Mouse (Mus musculus): Measurements from ENCODE around the gene Ccdc102a. TPM values are rescaled to one million over a fixed set of nuclear protein-coding genes. Genes with fewer than 3 reads are reported as not detected.

Ccdc102a gene
- 1 to 10 TPM; 2.0 to 2.3 TPM for total RNA-seq (2021)

DNA sequence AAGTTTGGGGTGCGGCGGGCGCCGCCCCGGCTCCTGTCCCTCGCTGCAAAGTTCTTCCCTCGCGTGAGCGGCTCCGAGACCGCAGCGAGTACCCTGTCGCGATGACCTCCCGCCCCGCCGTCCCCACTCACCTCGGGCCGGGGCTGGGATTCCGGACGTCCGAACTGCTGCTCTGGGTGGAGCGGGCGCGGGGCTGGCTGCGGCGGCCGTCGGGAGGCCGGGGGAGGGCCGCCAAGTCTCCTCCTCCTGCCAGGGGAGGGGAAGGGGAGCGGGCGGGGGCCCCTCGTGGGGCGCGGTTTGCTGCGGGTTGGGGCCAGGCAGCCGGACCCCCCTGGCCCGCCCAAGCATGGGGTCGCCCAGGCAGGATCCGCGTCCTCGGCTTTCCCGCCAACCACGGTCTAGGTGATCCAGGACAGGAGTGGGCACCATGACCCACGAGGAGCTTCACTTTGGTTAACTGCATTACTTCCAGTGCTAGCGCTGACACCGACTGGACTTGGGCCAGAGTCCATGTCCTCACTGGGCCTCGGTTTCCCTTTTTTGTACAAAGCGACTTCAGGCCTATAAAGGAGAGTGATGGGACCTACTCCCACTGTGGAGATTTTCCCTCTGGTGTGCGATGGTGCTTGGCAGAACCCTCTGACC lies at the start of gene Ccdc102a:
Ccdc102a (minus strand) TSS at position 248 of the 645 bp plus-strand sequence.
- DNase-seq (ENCODE audit: extremely low spot score in 1 of 2, low spot score in 1 of 2), result no peak

DNA sequence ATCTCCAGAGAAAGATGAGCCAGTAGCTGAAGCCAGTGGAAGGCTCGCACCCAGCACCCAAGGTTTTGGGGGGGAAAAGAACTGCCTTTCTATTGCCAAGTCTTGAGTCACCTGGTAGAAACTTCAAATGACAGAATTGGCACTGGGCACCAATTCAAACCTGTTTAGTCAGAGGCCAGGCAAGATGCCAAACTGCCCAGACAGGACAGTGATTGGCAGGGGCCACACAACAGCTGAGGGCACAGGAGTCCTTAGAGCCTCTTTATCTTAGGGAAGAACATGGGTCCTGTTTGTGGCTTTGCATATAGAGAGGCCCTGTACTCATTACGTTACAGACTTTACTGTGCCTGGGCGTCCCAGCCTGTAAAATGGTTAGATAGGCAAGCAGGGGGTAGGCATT lies 49.7 kb upstream of the Ccdc102a start:
- no peak for DNase-seq (ENCODE audit: extremely low spot score in 1 of 2, low spot score in 1 of 2)

DNA sequence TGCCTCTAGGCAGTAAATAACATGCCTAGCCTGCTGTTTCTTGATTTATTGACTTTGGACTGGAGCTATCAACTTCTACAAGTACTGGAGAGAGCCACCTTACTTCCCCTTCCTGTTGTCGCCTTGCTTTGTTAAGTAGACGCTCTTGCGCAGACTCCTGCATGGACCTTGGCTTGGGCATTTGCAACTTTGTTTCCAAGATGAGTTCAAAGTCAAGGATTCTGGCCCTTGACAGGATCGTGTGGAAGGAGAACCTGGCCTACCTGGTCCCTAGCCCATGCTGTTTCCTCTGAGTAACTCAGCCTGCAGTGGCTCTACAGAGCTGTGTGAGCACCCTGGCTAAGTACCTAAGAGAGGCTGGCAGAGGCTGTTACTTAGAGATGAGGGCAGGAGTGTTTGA lies 49.2 kb upstream of the Ccdc102a start:
- no peak for DNase-seq (ENCODE audit: extremely low spot score in 1 of 2, low spot score in 1 of 2)

DNA sequence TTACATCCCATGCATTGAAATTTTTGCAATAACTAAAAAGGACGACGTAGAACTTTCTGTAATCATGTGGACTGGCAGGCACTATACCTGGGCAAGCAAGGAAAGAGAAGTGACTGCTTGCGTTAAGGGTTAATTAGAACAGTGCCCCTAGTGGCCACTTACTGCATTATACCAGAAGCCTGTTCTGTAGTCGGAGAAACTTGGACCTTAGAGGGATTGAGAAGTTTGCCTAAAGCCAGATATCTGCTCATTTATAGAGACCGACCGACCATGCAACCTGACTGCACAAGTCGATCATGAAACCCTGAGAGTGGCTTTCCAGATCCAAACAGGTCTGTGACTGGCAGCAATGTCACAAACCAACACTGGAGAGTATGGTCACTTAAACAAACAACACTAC lies 48.7 kb upstream of the Ccdc102a start:
- DNase-seq (ENCODE audit: extremely low spot score in 1 of 2, low spot score in 1 of 2), result peak in 1 of 2 experiments; percentile 51

DNA sequence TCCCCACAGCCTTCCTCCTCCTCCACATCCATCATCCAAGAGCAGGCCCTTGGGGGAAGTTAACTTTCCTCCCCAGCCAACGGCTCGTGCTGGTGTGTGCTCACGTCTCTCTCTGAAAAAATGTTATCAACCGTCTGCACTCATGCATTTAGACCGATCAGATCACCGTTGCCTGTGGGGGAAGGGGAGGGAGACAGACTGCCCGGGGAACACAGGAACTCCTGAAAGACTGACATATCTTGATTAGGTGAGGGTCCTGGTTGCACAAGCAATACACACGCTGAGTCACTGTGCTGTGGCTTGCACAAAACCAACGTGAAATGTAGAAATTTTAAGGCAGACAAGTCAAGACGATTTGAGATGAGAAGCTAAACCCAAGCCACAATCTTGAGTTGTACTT lies 46.9 kb upstream of the Ccdc102a start:
- no peak for DNase-seq (ENCODE audit: extremely low spot score in 1 of 2, low spot score in 1 of 2)

DNA sequence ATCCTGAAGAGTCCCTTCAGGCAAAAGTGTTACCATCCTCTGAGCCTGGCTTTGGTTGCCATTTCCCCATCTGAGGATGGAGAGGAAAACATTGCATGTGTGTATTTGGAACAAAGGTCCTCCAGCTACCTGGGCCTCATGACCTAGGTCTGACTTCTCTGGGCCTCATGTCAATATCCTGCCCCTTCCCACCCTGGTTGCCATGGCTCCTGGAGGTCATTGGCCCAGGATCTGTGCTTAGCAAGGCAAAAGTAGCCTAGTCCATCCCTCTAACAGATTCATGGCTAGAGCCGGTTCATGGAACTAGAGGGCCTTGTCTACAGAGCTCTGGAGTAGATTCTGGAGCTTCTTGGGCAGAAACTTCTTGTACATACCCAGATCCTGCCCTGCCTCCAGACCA lies 44.3 kb upstream of the Ccdc102a start:
- no peak for DNase-seq (ENCODE audit: extremely low spot score in 1 of 2, low spot score in 1 of 2)

DNA sequence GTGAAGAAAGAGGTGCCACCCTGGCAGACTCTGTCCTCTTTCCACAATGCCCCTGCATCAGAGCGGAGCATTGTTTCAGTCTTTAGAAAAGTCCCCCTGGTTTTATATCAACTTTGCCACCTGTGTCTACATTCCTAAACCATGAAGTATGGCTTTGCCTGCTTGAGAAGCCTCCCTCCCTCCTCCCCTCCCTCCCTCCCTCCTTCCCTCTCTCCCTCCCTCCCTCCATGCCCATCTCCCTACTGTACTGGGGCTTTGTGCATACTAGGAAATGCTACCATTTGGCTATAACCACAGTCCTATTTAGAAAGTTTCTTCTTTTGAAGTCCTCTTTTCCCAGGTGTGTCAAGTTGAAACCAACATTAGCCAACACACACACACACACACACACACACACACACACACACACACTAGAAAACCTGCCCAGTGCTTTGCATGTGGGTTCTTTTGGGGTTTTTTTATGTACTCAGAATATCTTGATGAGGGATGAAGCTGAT lies 38.2 kb upstream of the Ccdc102a start:
- DNase-seq (ENCODE audit: extremely low spot score in 1 of 2, low spot score in 1 of 2), result no peak

DNA sequence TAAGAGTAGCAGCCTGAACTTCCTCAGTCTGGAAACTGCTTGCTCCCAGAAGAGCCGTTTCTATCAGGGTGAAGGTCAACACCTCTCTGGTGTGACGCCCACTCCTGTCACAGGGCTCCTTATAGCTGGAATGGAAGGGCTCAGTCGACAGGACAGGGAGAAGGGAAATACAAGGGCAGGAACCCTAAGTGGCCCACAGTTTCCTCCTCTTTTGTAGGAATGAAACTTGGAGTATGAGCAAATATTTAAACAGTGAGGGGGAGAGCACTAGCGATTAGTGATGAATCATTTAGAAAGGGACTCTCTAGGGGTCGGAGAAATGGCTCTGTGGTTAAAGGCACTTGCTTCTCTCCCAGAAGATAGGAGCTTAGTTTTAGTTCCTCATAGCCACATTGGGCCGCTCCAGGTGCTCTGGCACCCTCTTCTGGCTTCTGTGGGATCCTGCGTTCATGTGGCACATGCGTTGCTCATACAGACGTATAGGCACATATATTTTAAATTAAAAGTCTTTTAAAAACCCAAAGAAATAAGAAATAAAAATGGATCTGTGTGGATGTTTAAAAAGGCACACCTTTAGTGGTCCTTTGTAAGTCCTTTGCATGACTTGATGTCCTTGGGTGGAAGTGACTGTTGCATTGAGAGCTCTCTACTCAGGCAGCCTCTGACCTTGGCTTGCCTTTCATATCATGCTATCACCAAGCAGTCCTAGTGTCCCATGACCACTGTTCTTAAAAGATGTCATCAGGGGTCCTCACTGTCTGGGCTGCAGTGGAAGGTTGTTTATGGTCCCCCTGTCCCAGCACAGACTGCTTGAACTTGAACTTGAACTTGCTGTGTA lies 37.2 kb upstream of the Ccdc102a start:
- DNase-seq (ENCODE audit: extremely low spot score in 1 of 2, low spot score in 1 of 2), result no peak

DNA sequence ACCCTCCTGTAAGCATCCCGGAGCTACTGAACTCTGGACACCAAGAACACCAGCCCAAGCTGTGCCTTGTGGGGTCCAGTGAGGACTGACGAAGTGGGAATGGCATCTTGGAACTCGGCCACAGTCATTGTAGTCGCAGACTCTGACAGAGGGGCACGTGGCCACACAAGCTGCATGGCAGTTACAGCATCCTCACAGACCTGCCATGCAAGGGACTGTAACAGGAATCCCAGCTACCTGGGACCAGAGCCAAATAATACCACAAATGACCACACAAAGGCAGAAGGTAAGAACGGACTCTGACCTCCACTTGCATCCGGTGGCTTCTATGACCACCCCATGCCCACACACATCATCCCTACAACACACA lies 36.5 kb upstream of the Ccdc102a start:
- no peak for DNase-seq (ENCODE audit: extremely low spot score in 1 of 2, low spot score in 1 of 2)

DNA sequence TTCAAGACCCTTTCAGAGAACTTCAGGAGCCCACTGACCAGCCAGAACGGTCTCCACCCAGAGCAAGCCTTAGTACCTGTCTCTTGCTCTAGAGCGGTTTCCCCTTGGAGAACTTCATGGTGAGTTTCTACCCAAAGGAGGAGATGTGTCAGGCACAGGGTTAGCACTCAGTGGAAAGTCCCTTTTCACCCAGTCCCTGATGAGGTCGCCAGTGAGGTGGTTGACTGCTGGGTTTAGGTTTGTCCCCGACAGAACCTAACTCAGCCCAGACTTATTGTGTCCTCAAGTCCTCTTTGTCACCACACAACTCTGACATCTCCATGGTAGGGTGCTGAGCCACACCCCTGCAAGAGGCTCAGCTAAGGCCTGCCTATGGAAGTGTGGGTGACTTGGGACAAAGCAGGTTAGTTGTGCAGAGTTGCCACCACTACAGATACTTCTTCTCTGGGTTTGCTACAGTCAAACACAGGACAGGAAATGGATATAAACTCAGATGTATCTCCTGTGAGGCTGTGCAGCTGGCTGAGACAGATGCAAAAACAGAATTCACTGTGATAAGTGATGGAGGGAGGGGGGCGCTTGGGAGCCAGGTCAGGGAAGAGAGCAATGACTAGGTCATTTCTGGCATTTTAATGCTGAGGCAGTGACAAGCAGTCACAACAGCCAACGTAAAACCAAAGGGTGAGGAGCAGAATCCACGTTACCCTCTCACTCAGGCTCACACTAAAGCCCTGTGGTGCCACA lies 35.9 kb upstream of the Ccdc102a start:
- no peak for DNase-seq (ENCODE audit: extremely low spot score in 1 of 2, low spot score in 1 of 2)

DNA sequence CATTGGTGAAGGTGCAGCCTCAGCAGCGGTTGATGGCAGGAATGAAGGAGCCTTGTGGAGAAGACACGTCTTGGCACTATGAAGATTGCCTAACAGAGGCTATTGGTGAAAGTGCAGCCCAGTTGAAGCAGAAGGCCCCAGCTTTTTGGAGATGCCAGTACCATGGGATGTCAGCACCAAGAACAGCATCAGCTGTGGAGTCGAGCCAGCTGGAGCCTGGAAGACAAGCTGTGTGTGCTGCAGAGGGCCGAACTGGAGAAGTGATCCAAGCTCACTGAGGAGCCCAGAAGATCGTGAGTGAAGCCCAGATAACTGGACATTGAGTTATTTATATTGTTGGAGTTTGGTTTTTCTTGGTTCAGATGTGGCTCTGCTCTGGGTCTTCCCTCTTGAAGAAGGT lies 34.2 kb upstream of the Ccdc102a start:
- no peak for DNase-seq (ENCODE audit: extremely low spot score in 1 of 2, low spot score in 1 of 2)

DNA sequence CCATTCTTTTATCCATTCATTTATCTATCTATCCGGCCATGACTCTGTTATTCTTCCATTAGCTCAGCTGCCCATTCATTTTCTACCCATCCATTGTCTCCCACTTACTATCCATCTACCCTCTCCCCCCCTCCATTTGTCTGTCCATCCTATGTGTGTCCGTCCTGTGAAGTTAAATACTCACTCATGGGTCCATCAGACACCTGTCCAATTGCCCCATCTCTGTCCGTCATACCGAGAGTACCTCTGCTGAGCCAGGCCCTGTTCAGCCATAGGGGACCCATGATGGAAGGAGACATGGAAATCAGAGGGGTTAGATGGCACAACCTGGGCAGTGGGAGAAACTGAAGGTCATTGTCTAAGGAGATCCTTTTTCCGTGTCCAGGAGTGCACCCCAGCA lies 32.6 kb upstream of the Ccdc102a start:
- no peak for DNase-seq (ENCODE audit: extremely low spot score in 1 of 2, low spot score in 1 of 2)

DNA sequence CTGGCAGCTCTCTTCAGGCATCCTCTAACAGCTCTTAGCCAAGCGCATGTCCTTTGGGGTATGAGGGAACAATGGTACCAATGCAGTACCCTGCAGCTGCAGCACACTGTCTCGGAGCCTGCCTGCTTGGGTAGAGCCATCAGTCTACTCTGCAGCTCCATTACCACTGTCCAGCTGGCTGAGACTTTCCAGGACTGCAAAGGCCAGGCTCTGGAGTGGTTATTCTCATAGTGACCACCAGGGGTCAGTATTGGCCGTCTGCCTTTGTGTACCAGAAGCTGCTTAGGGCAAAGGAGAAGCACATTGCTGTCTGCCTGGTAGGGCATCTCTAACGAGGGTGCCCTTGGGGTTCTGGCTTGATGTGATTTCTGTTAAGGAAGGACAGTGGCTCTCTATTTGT lies 32.1 kb upstream of the Ccdc102a start:
- DNase-seq (ENCODE audit: extremely low spot score in 1 of 2, low spot score in 1 of 2), result peak; percentile 64 to 68

DNA sequence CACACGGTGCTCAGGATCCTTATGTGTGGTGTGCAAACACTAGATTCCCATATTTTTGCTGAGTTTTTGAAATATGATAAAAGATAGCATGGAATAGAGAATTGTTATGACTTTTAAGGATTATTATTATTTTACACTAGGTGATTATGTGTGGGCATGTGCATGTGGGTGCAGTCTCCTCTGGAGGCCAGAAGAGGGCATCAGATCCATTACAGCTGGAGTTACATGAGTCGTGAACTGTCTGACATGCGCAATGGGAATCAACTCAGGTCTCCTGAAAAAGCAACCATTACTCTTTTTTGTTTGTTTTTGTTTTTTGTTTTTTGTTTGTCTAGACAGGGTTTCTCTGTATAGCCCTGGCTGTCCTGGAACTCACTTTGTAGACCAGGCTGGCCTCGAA lies 31.1 kb upstream of the Ccdc102a start:
- no peak for DNase-seq (ENCODE audit: extremely low spot score in 1 of 2, low spot score in 1 of 2)

DNA sequence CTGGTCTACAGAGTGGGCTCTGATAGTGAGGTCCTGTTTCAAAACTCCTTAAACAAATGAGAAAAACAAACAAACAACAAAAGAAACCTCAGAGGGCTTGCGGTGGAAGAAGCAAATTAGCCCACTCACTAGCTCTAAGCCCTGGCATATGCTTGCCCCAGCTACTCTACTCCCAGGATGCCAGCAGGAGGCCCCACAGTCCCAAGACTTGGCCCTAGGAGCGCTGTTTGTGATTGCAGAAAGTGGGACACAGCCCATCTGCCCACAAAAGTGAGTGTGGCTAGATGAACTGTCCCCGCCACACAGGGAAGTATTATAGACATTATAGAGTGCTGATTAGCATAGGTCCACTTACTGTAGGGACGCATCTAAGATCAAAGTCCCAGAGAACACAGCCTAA lies 30.5 kb upstream of the Ccdc102a start:
- no peak for DNase-seq (ENCODE audit: extremely low spot score in 1 of 2, low spot score in 1 of 2)

DNA sequence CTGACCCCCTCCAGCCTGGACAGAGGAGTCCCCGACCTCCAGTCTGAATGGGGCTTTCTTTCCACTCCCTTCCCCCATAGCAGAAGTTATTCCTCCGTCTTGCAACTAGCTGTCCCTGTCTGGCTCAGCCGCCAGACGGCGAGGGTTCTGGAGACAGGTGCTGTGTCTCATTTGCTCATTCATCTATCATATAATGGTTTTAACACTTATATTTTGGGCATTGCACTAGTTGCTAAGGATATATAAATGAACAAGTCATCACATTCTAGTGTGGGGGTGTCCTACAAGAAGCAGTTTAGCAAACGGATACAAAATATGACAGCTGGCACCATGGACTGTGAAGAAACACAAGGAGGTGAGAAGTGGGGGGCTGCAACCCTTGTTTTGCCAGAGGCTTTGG lies 27.3 kb upstream of the Ccdc102a start:
- DNase-seq (ENCODE audit: extremely low spot score in 1 of 2, low spot score in 1 of 2), result no peak

DNA sequence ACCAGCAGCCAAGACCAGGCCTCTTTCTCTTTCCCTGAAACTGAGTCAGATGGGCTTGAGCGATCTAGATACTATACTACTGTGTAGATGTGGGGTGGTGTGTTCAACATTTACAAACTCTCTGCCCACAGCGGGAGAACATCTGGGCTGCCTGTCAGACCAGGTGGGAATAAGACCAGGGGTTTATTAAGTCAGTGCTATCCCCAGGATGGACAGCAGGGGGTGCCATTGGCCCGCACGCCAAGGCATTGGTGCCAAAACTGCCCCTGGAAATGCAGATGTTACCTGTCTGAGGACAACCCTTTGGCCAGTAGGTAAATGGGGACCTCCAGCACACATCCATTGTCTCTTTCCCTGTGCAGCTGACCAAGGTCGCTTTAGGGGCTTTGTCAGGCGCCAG lies 24.7 kb upstream of the Ccdc102a start:
- DNase-seq (ENCODE audit: extremely low spot score in 1 of 2, low spot score in 1 of 2), result peak; percentile 49 to 78

DNA sequence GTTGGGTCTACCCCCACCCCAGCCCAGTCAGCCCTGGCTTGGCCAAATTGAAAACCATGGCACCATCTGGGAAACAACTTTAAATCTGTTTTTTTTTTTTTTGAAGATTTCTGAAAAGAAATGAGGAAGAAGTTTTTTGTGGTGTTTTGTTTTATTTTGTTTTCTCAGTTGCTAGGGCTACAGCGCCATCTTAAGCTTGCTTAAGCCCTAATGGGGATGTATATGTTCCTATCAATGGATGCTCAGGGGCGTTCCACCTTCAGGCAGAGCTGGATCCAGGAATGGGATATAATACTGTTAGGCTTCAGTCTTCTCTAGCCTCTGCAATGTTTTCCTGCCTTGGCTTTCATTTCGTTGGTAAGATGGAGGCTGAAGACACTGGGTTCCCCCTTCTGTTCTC lies 17.3 kb upstream of the Ccdc102a start:
- DNase-seq (ENCODE audit: extremely low spot score in 1 of 2, low spot score in 1 of 2), result no peak

DNA sequence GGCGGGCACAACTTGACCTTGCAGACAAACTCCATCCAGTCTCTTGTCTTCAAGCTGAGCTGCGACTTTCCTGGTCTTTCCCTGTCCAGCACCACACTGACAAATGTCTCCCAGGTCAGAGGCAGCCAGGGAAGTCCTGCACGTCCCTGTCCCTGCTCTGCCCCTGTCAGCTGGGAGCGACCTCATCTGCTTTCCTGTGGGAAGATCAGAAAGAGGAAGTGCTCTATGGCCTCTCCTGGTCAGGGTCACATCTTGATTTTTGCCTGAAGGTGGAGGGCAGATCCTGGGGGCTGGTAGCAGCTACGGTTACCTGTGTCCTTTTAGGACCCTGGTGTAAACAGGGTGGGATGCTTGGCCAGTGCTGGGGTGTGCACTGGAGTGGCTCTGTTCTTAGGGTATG lies 16.0 kb upstream of the Ccdc102a start:
- no peak for DNase-seq (ENCODE audit: extremely low spot score in 1 of 2, low spot score in 1 of 2)

DNA sequence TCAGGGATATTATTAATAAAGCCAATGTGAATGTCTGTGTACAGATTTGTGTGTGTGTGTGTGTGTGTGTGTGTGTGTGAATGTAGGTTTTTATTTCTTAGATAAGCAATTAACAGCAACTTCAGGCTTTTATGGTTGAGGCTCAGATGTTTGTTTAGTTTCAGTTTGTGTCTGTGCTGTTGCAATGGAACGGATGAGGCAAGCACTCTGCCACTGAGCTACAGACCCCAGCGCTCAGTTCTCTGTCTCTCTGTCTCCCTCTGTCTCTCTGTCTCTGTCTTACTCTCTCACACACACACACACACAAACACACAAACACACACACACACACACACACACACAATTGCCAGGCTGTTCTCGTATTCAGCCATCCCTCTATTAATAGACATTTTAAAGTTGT lies 10.3 kb upstream of the Ccdc102a start:
- DNase-seq (ENCODE audit: extremely low spot score in 1 of 2, low spot score in 1 of 2), result no peak

DNA sequence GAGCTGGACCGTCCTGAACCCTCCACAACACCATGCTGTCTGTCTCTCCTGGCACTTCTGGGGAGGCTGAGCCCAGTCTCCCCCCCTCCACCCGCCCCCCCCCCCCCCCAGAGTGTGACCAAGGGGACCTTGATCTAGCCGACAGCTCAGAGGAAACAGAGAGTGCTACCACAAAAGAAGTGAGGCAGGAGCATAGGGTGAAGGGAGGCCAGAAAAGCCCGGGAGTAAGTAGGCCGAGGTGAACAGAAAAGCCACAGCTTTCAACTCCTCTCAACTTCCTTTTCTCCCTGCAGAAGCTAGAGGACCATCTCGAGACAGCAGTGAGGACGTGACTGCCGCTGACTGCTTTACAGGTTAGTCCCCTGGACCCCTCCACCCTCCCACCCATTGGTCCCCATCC lies 5.5 kb upstream of the Ccdc102a start, which contains the start of gene Adgrg5:
Adgrg5 (plus strand) TSS at position 290 of the 400 bp plus-strand sequence.
- DNase-seq (ENCODE audit: extremely low spot score in 1 of 2, low spot score in 1 of 2), result no peak
